Mouse (Mus musculus) lung, postnatal 0 days (tissue): Measurements from ENCODE around the gene Slc9a9.

Experiments
- CTCF ChIP-seq: IDR thresholded peaks from 2 replicates; pipeline ENCODE4 v1.5.1; 2016; ENCODE audit warnings: antibody characterized with exemption, mild to moderate bottlenecking
- EP300 ChIP-seq: IDR thresholded peaks from 2 replicates; pipeline ENCODE4 v1.6.1; 2016; ENCODE audit warnings: antibody characterized with exemption, mild to moderate bottlenecking, control low read depth

GRCm38 (mm10) chr9:94805506-94805905 lies 135.8 kb downstream of the Slc9a9 start:
- TF ChIP-seq CTCF = no peak
- no peak for TF ChIP-seq EP300
